Mouse (Mus musculus): ENCODE measurements at regions not wholly inside any gene's neighbourhood (a gene's known extent, or its start where the extent isn't known, plus 50 kb on each side); places are given as distances from the start of the nearest gene placed in this dataset.
A peak's percentile ranks its signal among the peaks of the same experiment; 100 is the strongest.

GRCm38 (mm10) chr12:109662179-109662578 lies 62.0 kb upstream of the Rtl1 start:
- DNase-seq (ENCODE audit: low spot score in 2 of 2), result no peak

- no peak for DNase-seq (ENCODE audit: low spot score in 2 of 2)
Observed at GRCm38 (mm10) chr12:109674766-109675165, 74.6 kb upstream of the Rtl1 start.

- no peak for DNase-seq (ENCODE audit: low spot score in 2 of 2)
Observed at GRCm38 (mm10) chr12:109694046-109694445, 93.9 kb upstream of the Rtl1 start.

- DNase-seq (ENCODE audit: low spot score in 2 of 2), result no peak
Observed at GRCm38 (mm10) chr12:109694801-109695430, 94.8 kb upstream of the Rtl1 start.

- DNase-seq (ENCODE audit: low spot score in 2 of 2), result no peak
Observed at GRCm38 (mm10) chr12:109706820-109707219, 106.7 kb upstream of the Rtl1 start.

GRCm38 (mm10) chr12:109709661-109710060 lies 109.5 kb upstream of the Rtl1 start:
- no peak for DNase-seq (ENCODE audit: low spot score in 2 of 2)

GRCm38 (mm10) chr12:109711392-109711791 lies 111.3 kb upstream of the Rtl1 start:
- no peak for DNase-seq (ENCODE audit: low spot score in 2 of 2)

GRCm38 (mm10) chr12:109711946-109712345 lies 111.8 kb upstream of the Rtl1 start:
- no peak for DNase-seq (ENCODE audit: low spot score in 2 of 2)

- no peak for DNase-seq (ENCODE audit: low spot score in 2 of 2)
Observed at GRCm38 (mm10) chr12:109712386-109712785, 112.3 kb upstream of the Rtl1 start.

- no peak for DNase-seq (ENCODE audit: low spot score in 2 of 2)
Observed at GRCm38 (mm10) chr12:109713041-109713440, 112.9 kb upstream of the Rtl1 start.

GRCm38 (mm10) chr12:109714061-109714460 lies 113.9 kb upstream of the Rtl1 start:
- DNase-seq (ENCODE audit: low spot score in 2 of 2), result no peak

GRCm38 (mm10) chr12:109716991-109717390 lies 116.9 kb upstream of the Rtl1 start:
- no peak for DNase-seq (ENCODE audit: low spot score in 2 of 2)

- no peak for DNase-seq (ENCODE audit: low spot score in 2 of 2)
Observed at GRCm38 (mm10) chr12:109718036-109718435, 117.9 kb upstream of the Rtl1 start.

GRCm38 (mm10) chr12:109738201-109738600 lies 138.1 kb upstream of the Rtl1 start:
- no peak for DNase-seq (ENCODE audit: low spot score in 2 of 2)

- no peak for DNase-seq (ENCODE audit: low spot score in 2 of 2)
Observed at GRCm38 (mm10) chr12:109738911-109739310, 138.8 kb upstream of the Rtl1 start.

GRCm38 (mm10) chr12:109742486-109742885 lies 142.4 kb upstream of the Rtl1 start:
- DNase-seq (ENCODE audit: low spot score in 2 of 2), result no peak

- no peak for DNase-seq (ENCODE audit: low spot score in 2 of 2)
Observed at GRCm38 (mm10) chr12:109743036-109743650, 143.0 kb upstream of the Rtl1 start.

GRCm38 (mm10) chr12:109744186-109744585 lies 144.1 kb upstream of the Rtl1 start:
- DNase-seq (ENCODE audit: low spot score in 2 of 2), result no peak

GRCm38 (mm10) chr12:109745731-109746484 lies 145.8 kb upstream of the Rtl1 start:
- no peak for DNase-seq (ENCODE audit: low spot score in 2 of 2)

- no peak for DNase-seq (ENCODE audit: low spot score in 2 of 2)
Observed at GRCm38 (mm10) chr12:109747201-109747600, 147.1 kb upstream of the Rtl1 start.

GRCm38 (mm10) chr12:109747776-109748175 lies 147.6 kb upstream of the Rtl1 start:
- no peak for DNase-seq (ENCODE audit: low spot score in 2 of 2)

GRCm38 (mm10) chr12:109748326-109749059 lies 148.4 kb upstream of the Rtl1 start:
- DNase-seq (ENCODE audit: low spot score in 2 of 2), result peak in 1 of 2 experiments; percentile 71

Data from left cerebral cortex, adult 9 months (tissue).